Mouse (Mus musculus): ENCODE measurements at regions not wholly inside any gene's neighbourhood (a gene's known extent, or its start where the extent isn't known, plus 50 kb on each side); places are given as distances from the start of the nearest gene placed in this dataset.

DNA sequence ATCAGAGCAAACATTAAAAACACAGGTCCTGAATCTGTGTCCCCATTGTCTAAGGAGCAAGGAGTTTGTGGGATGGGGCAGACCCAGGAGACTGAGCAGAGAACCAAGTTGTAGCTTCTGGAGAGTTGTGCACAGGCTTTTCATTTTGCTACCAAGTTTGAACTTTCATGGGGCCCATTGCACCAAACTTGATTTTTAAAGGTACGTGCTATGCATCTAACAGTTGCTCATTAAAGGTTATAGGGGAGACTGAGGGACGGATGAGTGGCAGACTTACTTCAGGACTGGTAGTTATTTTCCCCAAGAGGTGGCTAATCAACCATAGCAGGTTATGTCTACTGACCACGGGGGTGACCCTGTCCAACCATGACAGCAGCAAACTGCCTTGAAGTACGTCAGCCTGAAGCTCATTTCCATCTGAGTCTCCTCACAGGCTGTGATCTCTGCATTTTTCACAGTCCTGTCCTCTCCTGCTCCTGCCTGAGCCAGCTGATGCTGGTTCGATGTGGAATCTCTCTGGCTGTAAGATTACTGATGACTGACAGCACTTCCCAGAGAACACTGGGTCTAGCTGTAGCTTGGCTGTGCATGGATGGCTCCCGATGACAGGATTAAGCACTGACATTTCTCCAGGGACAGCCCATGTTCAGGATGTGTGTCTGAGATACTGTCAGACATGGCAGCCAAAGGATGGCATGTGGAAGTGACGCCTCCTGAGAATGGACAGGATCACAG lies 590.9 kb upstream of the Plxna2 start:
- no peak overlapping the region for H3K27ac ChIP-seq
- intact Hi-C loops (cut with DNase I): no loop called here
- no peak for DNase-seq
- TF ChIP-seq CTCF (IDR thresholded peaks at IDR 0.05): no peak
- H3K4me3 ChIP-seq: no peak overlapping the region

DNA sequence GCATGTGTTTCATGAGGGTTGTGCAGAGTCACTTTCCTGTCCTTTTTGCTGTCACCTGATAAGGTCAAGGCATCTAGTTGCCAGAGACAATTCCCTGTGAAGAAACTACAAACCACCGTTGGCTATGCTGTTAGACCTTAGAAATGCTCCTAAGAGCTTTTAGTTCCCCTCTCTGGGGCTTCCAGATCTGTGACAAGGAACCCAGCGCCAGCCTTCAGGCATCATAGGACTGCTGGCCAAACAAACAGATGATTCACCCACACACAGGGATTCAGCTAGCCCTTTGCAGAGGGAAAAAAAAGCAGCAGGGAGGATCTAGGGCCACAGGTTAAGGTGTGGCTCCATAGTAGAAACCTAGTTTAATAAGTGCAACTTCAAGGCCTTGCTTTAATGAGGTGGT lies 591.8 kb upstream of the Plxna2 start:
- TF ChIP-seq CTCF (IDR thresholded peaks at IDR 0.05): no peak

GRCm38 (mm10) chr1:194019282-194019681 lies 598.7 kb upstream of the Plxna2 start:
- H3K4me3 ChIP-seq: no peak overlapping the region
- DNase-seq: no peak
- no peak for TF ChIP-seq CTCF (IDR thresholded peaks at IDR 0.05)
- intact Hi-C loops (cut with DNase I): no loop called here
- H3K27ac ChIP-seq: no peak overlapping the region

More for the DNA sequence above, 591.8 kb upstream of the Plxna2 start:
- H3K4me3 ChIP-seq: no peak overlapping the region
- no peak for DNase-seq
- H3K27ac ChIP-seq: no peak overlapping the region
- intact Hi-C loops (cut with DNase I): no loop called here

GRCm38 (mm10) chr1:193992226-193992625 lies 622.1 kb upstream of the Camk1g start:
- Histone ChIP-seq H3K4me3 (no peak overlapping the region), H3K27ac (no peak overlapping the region)
- no peak for TF ChIP-seq CTCF (IDR thresholded peaks at IDR 0.05)
- DNase-seq: no peak
- intact Hi-C loops (cut with DNase I): no loop called here

DNA sequence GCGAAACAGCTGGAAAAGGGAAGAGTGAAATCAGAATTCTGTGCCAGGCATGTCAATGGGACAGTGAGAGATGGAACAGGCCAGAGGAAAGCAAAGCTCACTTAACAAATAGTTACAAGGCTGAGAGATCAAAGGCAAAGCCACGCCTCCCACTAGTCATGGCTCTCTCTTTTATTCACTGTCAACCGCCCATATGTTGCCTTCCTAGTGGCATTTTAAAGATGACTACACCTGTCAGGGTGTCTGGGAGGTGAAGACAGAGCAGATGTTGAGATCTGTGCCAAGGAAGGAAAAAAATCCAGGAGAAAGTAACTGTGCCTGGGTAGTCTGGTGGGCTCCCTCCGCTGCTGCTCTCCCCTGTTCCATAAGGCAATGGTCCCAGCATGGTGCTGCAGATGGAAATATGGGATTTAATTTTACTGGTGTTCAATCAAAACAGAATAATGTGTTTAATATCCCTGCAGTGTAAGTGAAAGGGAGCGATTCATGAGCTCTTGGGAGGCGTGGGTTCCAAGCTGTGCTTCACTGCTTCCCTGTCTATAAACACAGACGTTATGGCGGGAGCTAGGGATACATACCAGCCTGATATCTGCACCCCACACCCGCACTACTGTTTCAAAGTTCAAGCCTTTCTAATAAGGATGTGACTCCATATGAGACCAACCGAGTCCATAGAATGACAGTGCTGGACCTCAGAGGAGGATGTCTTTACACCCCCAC lies 620.0 kb upstream of the Camk1g start:
- no peak overlapping the region for H3K4me3 ChIP-seq
- no peak overlapping the region for H3K27ac ChIP-seq
- intact Hi-C loops (cut with DNase I): no loop called here

GRCm38 (mm10) chr1:193988970-193989904 lies 619.1 kb upstream of the Camk1g start:
- intact Hi-C loops (cut with DNase I): no loop called here
- Histone ChIP-seq H3K27ac (no peak overlapping the region), H3K4me3 (no peak overlapping the region)
- no peak for TF ChIP-seq CTCF (IDR thresholded peaks at IDR 0.05)
- DNase-seq: no peak

More for the DNA sequence above, 620.0 kb upstream of the Camk1g start:
- no peak for DNase-seq
- TF ChIP-seq CTCF (IDR thresholded peaks at IDR 0.05): no peak

GRCm38 (mm10) chr1:193980571-193980970 lies 610.5 kb upstream of the Camk1g start:
- Histone ChIP-seq H3K27ac (no peak overlapping the region), H3K4me3 (no peak overlapping the region)
- DNase-seq: no peak
- intact Hi-C loops (cut with DNase I): no loop called here
- TF ChIP-seq CTCF (IDR thresholded peaks at IDR 0.05): no peak

- intact Hi-C loops (cut with DNase I): no loop called here
These were observed 601.4 kb upstream of the Camk1g start for GRCm38 (mm10) chr1:193971537-193971936.

GRCm38 (mm10) chr1:193969264-193969908 lies 599.3 kb upstream of the Camk1g start:
- Histone ChIP-seq H3K27ac (no peak overlapping the region), H3K4me3 (no peak overlapping the region)
- intact Hi-C loops (cut with DNase I): no loop called here
- no peak for DNase-seq
- TF ChIP-seq CTCF (IDR thresholded peaks at IDR 0.05): no peak

More at GRCm38 (mm10) chr1:193971537-193971936, 601.4 kb upstream of the Camk1g start:
- no peak overlapping the region for H3K4me3 ChIP-seq
- no peak overlapping the region for H3K27ac ChIP-seq
- DNase-seq: no peak
- TF ChIP-seq CTCF (IDR thresholded peaks at IDR 0.05): no peak

DNA sequence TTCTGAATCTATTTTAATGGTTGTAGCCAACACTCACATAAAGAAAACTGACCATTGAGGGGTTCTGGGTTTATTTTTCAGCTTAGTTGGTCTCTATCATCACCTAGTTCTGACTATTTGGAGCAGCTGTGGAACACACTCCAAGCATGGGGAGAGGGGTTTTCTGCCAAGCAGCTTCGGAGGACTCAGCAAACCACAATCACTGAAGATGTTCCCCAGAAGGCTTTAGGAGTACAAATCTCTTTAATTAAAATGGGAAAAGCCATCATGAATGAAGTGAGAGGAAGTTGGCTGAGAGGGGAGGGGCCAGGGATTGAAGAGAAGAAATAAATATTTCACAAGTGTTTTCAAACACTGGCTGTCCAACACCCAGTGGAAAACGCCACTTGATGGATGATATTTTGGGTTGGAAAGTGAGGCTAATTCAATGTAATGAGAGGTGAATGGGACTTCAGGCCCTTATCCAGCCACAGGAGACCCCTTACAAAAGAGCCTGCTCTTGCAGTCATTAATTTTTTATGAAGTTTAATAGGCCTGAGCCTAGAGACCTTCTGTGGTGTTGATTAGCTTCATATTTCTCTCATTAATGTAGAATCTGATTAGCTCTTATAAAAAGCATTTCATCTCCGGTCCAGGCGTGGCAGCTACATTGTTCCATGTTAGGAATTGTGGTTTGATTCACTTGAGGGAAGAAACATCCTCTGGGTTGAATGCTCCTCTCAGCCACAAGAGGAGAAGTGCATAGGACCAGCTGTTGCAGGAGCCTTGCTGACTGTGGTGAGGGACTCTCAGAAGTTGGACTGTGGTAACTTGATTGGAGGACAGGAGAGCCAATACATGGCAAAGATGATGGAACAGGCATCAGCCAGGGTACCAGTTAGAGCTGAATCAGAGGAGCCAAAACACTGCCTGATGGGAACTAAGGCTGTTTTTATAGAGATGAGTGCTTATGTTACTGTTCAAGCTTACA lies 598.1 kb upstream of the Camk1g start:
- TF ChIP-seq CTCF (IDR thresholded peaks at IDR 0.05): no peak
- Histone ChIP-seq H3K27ac (no peak overlapping the region), H3K4me3 (no peak overlapping the region)
- DNase-seq: no peak
- intact Hi-C loops (cut with DNase I): no loop called here

Measured in gastrocnemius, adult 2 months (tissue).